Mouse (Mus musculus): ENCODE results near the gene Olfr13.

- no peak for TF ChIP-seq CTCF (IDR thresholded peaks at IDR 0.05; ENCODE audit: low read depth, low read length)
- no peak for TF ChIP-seq POLR2A (IDR thresholded peaks at IDR 0.05; ENCODE audit: extremely low read depth, insufficient read depth, low read length)
These were observed 4.7 kb upstream of the Olfr13 start for GRCm38 (mm10) chr6:43167246-43167645.

Data from liver, adult 2 months (tissue).